Mouse (Mus musculus) duodenum, adult 2 months (tissue): ENCODE results near the gene Apol10a. TPM values are rescaled to one million over a fixed set of nuclear protein-coding genes. Genes with fewer than 3 reads are reported as not detected.

ENCODE experiments used
- polyA plus RNA-seq: library from polyadenylated mRNA; depleted of rRNA; stranded (reverse); fragments of >200 nt; gene quantifications from 2 replicates; pipeline ENCODE4 v1.2.3, GENCODE M21; 2012; ENCODE audit warnings: low replicate concordance; rRNA removed

The Apol10a gene
- 7.2 and 24.6 TPM in 2 replicates for polyA plus RNA-seq

GRCm38 (mm10) chr15:77476693-77477092, at the start of gene Apol10a:
Gene Apol10a, plus strand, starts transcription at chr15:77477047.

GRCm38 (mm10) chr15:77447392-77447791, 29.5 kb upstream of the Apol10a start, which contains the start of gene Apol7b:
Gene Apol7b, minus strand, starts transcription at chr15:77447492.

GRCm38 (mm10) chr15:77507966-77508365, 31.1 kb downstream of the Apol10a start, which contains the start of gene Apol11a:
Gene Apol11a, plus strand, starts transcription at chr15:77508271.

GRCm38 (mm10) chr15:77533216-77533615, 56.4 kb downstream of the Apol10a start, which contains the start of gene Apol7c:
Gene Apol7c, minus strand, starts transcription at chr15:77533316.

Other genes with a start within 250 kb of the Apol10a start
- 20.8 and 29.1 TPM in 2 replicates for gene Rbfox2, start 170.0 kb upstream of the Apol10a start, polyA plus RNA-seq
- 17.9 and 52.2 TPM in 2 replicates for gene Apol7a, start 77.9 kb upstream of the Apol10a start, polyA plus RNA-seq
- 4.3 and 85.0 TPM in 2 replicates for gene Apol9a, start 65.9 kb upstream of the Apol10a start, polyA plus RNA-seq
- gene Apol7b, start 29.6 kb upstream of the Apol10a start, polyA plus RNA-seq = 0.20 and 1.3 TPM in 2 replicates
- 0.06 TPM in 1 of 2 replicates, not detected in the other for gene Apol11a, start 31.2 kb downstream of the Apol10a start, polyA plus RNA-seq
- 8.3 and 13.9 TPM in 2 replicates for gene Apol7c, start 56.3 kb downstream of the Apol10a start, polyA plus RNA-seq
- not detected in 2 replicates for gene 1700025B11Rik, start 84.8 kb downstream of the Apol10a start, polyA plus RNA-seq
- gene Apol10b, start 119.1 kb downstream of the Apol10a start, polyA plus RNA-seq = 0.06 and 0.13 TPM in 2 replicates
- not detected in 2 replicates for gene Gm36245, start 122.2 kb downstream of the Apol10a start, polyA plus RNA-seq
- gene Apol11b, start 166.2 kb downstream of the Apol10a start, polyA plus RNA-seq = not detected in 2 replicates
- 0.50 and 1.9 TPM in 2 replicates for gene Apol7e, start 221.8 kb downstream of the Apol10a start, polyA plus RNA-seq